Mouse (Mus musculus): ENCODE measurements around the gene Reep6. TPM values are rescaled to one million over a fixed set of nuclear protein-coding genes. Genes with fewer than 3 reads are reported as not detected.

Gene Reep6
- polyA plus RNA-seq, 1 experiment, result 287 TPM

GRCm38 (mm10) chr10:80330888-80331287, 1.1 kb downstream of the Reep6 start:
- Histone ChIP-seq H3K4me3 (ENCODE audit: low read depth, low read length) (peak overlapping the region; percentile 87), H3K4me1 (ENCODE audit: control insufficient read depth, insufficient read depth, insufficient read length, low read length) (peaks cover 22% of the 10 kb centered on the region), H3K27me3 (ENCODE audit: control insufficient read depth, insufficient read depth, low read length) (no peaks in the 10 kb centered on the region), H3K27ac (ENCODE audit: insufficient read depth, low read depth, low read length) (peak overlapping the region; percentile 97), H3K36me3 (ENCODE audit: control insufficient read depth, insufficient read depth, low read length) (peaks cover 20% of the 10 kb centered on the region)
- TF ChIP-seq CTCF (IDR thresholded peaks at IDR 0.05; ENCODE audit: extremely low read depth, insufficient read length, insufficient replicate concordance, low read depth, low read length) (no peak), POLR2A (IDR thresholded peaks at IDR 0.05; ENCODE audit: low read depth, low read length) (no peak)
- WGBS, result 17% methylated on average over 2 of the region's 2 CpGs

DNA sequence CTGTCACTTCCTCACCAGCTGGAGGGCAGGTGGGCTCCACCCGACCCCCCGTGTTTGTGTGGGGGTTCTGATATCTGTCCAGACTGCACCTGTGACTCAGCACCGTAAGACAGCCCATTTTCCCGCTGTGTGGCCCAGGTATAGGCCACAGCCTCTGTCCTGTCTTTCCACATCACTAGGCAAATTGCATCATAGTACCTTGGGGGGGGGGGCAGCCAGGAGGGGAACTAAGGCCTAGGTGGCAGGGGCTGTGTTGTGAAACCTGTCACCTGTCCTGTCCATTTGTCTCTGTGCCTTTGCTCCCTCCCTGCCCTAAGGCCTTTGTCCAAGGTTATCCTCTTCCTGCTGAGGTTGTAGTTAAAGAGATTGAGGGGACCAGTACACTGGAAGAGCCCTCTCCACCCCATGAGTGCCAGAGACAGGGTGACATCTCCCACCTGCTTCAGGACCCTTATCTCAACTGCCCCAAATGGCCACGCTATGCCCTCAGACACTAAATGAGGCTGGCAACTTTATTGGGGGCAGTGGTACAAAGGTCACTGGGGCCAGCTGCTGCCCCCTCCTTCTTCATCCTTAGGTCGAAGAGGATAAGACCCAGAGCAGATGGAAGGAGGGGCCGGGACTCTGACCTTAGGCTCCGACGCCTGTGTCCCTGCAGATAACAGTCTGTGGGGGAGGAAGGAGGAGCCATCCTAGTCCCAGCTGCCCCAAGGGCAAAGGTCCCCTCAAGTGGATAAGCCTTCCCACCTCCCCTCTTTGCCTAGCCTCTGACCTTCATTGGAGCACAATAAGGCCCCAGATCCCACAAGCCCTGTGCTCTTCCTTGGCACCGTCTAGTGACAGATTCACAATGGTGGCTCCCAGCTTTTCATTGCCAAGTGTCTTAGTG, 2.1 kb downstream of the Reep6 start:
- H3K27me3 ChIP-seq (ENCODE audit: control insufficient read depth, insufficient read depth, low read length), result no peaks in the 10 kb centered on the region
- peaks cover 28% of the 10 kb centered on the region for H3K36me3 ChIP-seq (ENCODE audit: control insufficient read depth, insufficient read depth, low read length)
- H3K27ac ChIP-seq (ENCODE audit: insufficient read depth, low read depth, low read length), result peak overlapping the region; percentile 97
- TF ChIP-seq CTCF (IDR thresholded peaks at IDR 0.05; ENCODE audit: extremely low read depth, insufficient read length, insufficient replicate concordance, low read depth, low read length), result peak; percentile 5; the same call in 1 of the 2 replicates
- TF ChIP-seq POLR2A (IDR thresholded peaks at IDR 0.05; ENCODE audit: low read depth, low read length), result peak; percentile 12; the same call in 1 of the 2 replicates
- H3K4me1 ChIP-seq (ENCODE audit: control insufficient read depth, insufficient read depth, insufficient read length, low read length), result peaks cover 22% of the 10 kb centered on the region
- peak overlapping the region; percentile 87 for H3K4me3 ChIP-seq (ENCODE audit: low read depth, low read length)
- WGBS, result 21% methylated on average over 10 of the region's 10 CpGs

DNA sequence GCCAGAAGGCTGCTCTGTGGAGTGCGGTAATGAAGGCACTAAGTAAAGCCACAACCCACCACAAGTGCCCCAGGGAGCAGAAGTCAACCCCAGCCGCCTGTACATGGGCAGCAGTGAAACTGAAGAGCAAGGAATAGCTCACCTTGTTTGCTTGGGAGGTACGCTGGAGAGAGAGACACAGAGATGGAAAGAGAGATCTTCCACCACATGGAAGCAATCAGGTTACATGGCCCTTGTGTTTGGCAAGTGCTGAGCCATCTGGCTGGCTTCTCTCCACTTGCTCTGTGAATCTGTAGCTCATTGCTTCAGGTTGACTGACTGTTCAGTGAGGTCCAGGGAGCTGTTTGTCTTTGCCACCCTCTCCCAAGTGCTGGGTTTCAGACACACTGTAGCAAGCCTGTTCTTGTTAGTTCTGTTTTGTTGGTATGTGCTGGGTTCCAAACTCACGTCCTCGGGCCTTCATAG, 2.8 kb downstream of the Reep6 start:
- Histone ChIP-seq H3K27me3 (ENCODE audit: control insufficient read depth, insufficient read depth, low read length) (no peaks in the 10 kb centered on the region), H3K36me3 (ENCODE audit: control insufficient read depth, insufficient read depth, low read length) (peaks cover 28% of the 10 kb centered on the region), H3K4me3 (ENCODE audit: low read depth, low read length) (peak overlapping the region; percentile 18), H3K4me1 (ENCODE audit: control insufficient read depth, insufficient read depth, insufficient read length, low read length) (peaks cover 22% of the 10 kb centered on the region), H3K27ac (ENCODE audit: insufficient read depth, low read depth, low read length) (peak overlapping the region; percentile 95)
- WGBS, result 44% methylated on average over 5 of the region's 5 CpGs
- TF ChIP-seq CTCF (IDR thresholded peaks at IDR 0.05; ENCODE audit: extremely low read depth, insufficient read length, insufficient replicate concordance, low read depth, low read length), result no peak
- TF ChIP-seq POLR2A (IDR thresholded peaks at IDR 0.05; ENCODE audit: low read depth, low read length), result no peak; the same call in 1 of the 2 replicates

DNA sequence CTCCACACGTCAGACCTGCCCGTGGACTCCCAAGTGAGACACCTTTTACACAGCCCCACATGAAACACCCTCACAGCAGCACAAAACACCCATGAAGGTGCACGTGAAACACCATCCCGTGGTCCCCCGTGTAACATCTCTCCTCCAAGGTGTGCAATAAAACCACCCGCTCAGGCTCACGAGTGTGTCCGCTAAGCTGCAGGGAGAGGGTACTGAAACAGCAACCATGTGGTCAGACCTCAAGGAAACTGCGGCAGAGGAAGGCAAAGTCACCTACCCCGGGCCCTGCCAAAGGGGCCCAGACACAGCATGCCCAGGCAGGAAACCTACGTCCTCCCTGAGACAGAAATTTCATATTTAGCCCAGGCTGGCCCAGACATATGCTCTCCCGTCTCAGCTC, 6.5 kb downstream of the Reep6 start:
- Histone ChIP-seq H3K27me3 (ENCODE audit: control insufficient read depth, insufficient read depth, low read length) (no peaks in the 10 kb centered on the region), H3K4me1 (ENCODE audit: control insufficient read depth, insufficient read depth, insufficient read length, low read length) (peaks cover 20% of the 10 kb centered on the region), H3K4me3 (ENCODE audit: low read depth, low read length) (no peak overlapping the region), H3K36me3 (ENCODE audit: control insufficient read depth, insufficient read depth, low read length) (peaks cover 28% of the 10 kb centered on the region), H3K27ac (ENCODE audit: insufficient read depth, low read depth, low read length) (no peak overlapping the region)
- 84% methylated on average over 12 of the region's 12 CpGs for WGBS
- TF ChIP-seq CTCF (IDR thresholded peaks at IDR 0.05; ENCODE audit: extremely low read depth, insufficient read length, insufficient replicate concordance, low read depth, low read length), result no peak
- TF ChIP-seq POLR2A (IDR thresholded peaks at IDR 0.05; ENCODE audit: low read depth, low read length), result no peak

GRCm38 (mm10) chr10:80339941-80340750, 10.4 kb downstream of the Reep6 start:
- peaks cover 2% of the 10 kb centered on the region; the same call in 1 of the 2 replicates for H3K27me3 ChIP-seq (ENCODE audit: control insufficient read depth, insufficient read depth, low read length)
- TF ChIP-seq CTCF (IDR thresholded peaks at IDR 0.05; ENCODE audit: extremely low read depth, insufficient read length, insufficient replicate concordance, low read depth, low read length) (peak; percentile 98), POLR2A (IDR thresholded peaks at IDR 0.05; ENCODE audit: low read depth, low read length) (no peak)
- peaks cover 15% of the 10 kb centered on the region for H3K36me3 ChIP-seq (ENCODE audit: control insufficient read depth, insufficient read depth, low read length)
- H3K4me1 ChIP-seq (ENCODE audit: control insufficient read depth, insufficient read depth, insufficient read length, low read length), result peaks cover 36% of the 10 kb centered on the region
- H3K4me3 ChIP-seq (ENCODE audit: low read depth, low read length), result no peak overlapping the region
- 18% methylated on average over 19 of the region's 19 CpGs for WGBS
- no peak overlapping the region for H3K27ac ChIP-seq (ENCODE audit: insufficient read depth, low read depth, low read length)

DNA sequence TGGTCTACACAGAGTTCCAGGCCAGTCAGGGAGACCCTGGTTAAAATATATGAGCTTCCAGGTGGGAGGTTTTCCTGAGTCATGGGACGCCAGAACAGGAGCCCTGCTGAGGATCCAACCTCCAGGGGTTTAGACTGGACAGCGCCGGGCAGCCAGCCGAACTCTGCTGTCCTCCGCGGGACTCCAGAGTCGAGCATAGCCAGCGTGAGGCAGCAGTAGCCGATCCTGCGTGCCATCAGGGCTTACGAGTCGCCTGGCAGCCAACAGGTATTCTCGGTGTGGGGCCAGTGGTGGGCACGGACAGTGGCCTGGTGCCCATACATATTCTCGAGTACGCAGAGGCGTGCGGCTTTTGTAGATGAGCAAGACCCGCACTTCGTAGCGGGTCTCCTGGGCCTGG, 11.3 kb downstream of the Reep6 start:
- WGBS, result 63% methylated on average over 21 of the region's 21 CpGs
- Histone ChIP-seq H3K36me3 (ENCODE audit: control insufficient read depth, insufficient read depth, low read length) (peaks cover 7% of the 10 kb centered on the region), H3K27me3 (ENCODE audit: control insufficient read depth, insufficient read depth, low read length) (peaks cover 2% of the 10 kb centered on the region; the same call in 1 of the 2 replicates), H3K27ac (ENCODE audit: insufficient read depth, low read depth, low read length) (no peak overlapping the region), H3K4me1 (ENCODE audit: control insufficient read depth, insufficient read depth, insufficient read length, low read length) (peaks cover 42% of the 10 kb centered on the region), H3K4me3 (ENCODE audit: low read depth, low read length) (no peak overlapping the region)
- no peak for TF ChIP-seq POLR2A (IDR thresholded peaks at IDR 0.05; ENCODE audit: low read depth, low read length)
- TF ChIP-seq CTCF (IDR thresholded peaks at IDR 0.05; ENCODE audit: extremely low read depth, insufficient read length, insufficient replicate concordance, low read depth, low read length), result no peak
